Mouse (Mus musculus): Measurements from ENCODE around the gene Manba. TPM values are rescaled to one million over a fixed set of nuclear protein-coding genes. Genes with fewer than 3 reads are reported as not detected.

Gene Manba
- polyA plus RNA-seq (2015; fragmentation: Nextera tagmentation; extraction: Ambion mirVana): 7.3 and 8.0 TPM in 2 replicates

DNA sequence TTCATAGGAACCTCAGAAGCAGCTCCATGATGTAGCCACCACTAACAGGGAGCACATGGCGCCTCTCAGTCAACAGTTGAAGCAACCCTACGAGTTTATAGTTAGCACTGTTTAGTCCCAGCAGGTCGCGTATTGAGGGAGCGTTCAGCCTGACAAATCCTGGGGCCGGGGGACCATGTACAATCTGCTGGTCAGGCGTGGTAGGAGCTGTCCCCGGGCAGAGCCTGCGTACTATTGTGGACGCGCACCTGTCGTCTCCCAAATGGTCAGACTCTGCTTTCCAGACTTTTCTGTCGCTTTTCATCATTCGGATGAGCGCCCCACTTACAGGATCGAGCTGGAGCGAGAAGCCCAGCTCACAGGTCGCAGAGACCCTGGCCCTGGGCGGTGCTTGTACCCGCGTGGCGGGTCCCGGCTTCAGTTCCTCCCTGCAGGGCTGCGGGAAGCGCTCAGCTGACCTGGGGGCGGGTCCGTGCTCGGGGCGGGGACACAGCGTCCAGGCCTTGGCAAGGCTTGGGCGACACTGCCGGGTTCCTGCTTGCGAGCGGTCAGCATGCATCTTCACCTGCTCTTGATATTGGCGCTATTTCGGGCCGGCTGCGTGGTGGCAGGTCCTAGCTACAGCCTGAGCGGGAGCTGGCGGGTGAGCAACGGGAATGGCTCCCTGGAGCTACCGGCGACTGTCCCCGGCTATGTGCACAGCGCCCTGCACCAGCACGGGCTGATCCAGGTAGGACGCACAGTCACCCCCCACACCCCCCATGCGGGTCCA, at the start of gene Manba:
Manba (plus strand) TSS at position 484 of the 772 bp plus-strand sequence.
- Histone ChIP-seq H3K9me3 (ENCODE audit: low read length) (no peaks in the 10 kb centered on the region), H3K4me3 (ENCODE audit: low read depth, low read length) (peak within 1 kb of the TSS; percentile 76), H3K27ac (ENCODE audit: low read depth) (peak within 1 kb of the TSS; percentile 66), H3K4me2 (ENCODE audit: low read depth, low read length) (peak within 1 kb of the TSS; percentile 96), H3K27me3 (ENCODE audit: insufficient read depth, low read length) (no peaks in the 10 kb centered on the region), H3K36me3 (replicated peaks; ENCODE audit: insufficient read depth, low read length) (no peaks in the 10 kb centered on the region), H3K9ac (replicated peaks) (peak within 1 kb of the TSS; percentile 77), H3K4me1 (ENCODE audit: insufficient read depth) (peaks cover 8% of the 10 kb centered on the region)
- ATAC-seq (peak; percentile 95), DNase-seq (peak; percentile 89)
- WGBS (ENCODE audit: insufficient replicate concordance): 2% methylated on average over 48 of the region's 48 CpGs
- TF ChIP-seq CTCF (IDR thresholded peaks at IDR 0.05; ENCODE audit: low read depth) (no peak; the same call in 1 of the 2 replicates), EP300 (IDR thresholded peaks at IDR 0.05; ENCODE audit: low read depth) (no peak)

DNA sequence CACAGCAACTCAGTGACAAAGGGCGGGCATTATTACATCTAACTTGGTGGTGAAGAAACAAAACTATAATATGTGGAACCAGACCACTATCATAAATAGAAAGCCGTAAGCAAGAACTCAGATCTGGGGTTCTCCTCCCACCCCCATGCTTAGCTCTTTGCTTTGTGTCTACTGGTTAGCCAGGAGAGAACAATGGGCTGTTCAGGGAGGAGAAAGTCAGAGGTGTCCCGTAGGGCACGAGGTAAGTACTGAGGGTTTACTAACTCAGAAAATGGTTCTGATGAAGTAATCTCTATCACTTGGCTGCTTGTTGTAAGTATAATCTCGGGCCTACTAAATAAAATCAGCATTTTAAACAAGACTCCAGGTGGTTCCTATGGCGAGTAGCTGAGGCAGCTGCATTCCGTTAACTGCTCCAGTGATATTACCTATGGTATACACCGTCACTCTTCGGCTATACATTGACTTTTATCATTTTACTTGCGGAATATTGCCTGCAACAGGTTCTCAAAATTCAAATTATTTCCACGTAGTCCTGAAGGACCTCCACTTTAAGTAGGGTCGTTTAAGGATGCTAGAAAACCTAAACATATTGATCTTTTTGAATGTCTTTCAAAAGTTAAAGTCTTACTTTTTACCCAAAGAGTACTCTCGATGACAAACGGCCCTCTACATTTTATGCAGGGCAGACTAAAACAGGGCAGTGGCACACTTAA, 48.4 kb upstream of the Manba start:
- Histone ChIP-seq H3K4me1 (ENCODE audit: insufficient read depth) (no peaks in the 10 kb centered on the region), H3K27me3 (ENCODE audit: insufficient read depth, low read length) (no peaks in the 10 kb centered on the region), H3K4me3 (ENCODE audit: low read depth, low read length) (peak overlapping the region; percentile 78), H3K9me3 (ENCODE audit: low read length) (no peaks in the 10 kb centered on the region), H3K9ac (replicated peaks) (peak overlapping the region; percentile 68), H3K36me3 (replicated peaks; ENCODE audit: insufficient read depth, low read length) (peaks cover 11% of the 10 kb centered on the region; the same call in 1 of the 2 replicates), H3K27ac (ENCODE audit: low read depth) (peak overlapping the region; percentile 87), H3K4me2 (ENCODE audit: low read depth, low read length) (peak overlapping the region; percentile 86)
- DNase-seq (no peak), ATAC-seq (no peak)
- WGBS (ENCODE audit: insufficient replicate concordance): 59% methylated on average over 14 of the region's 14 CpGs
- TF ChIP-seq CTCF (IDR thresholded peaks at IDR 0.05; ENCODE audit: low read depth): no peak
- TF ChIP-seq EP300 (IDR thresholded peaks at IDR 0.05; ENCODE audit: low read depth): no peak

DNA sequence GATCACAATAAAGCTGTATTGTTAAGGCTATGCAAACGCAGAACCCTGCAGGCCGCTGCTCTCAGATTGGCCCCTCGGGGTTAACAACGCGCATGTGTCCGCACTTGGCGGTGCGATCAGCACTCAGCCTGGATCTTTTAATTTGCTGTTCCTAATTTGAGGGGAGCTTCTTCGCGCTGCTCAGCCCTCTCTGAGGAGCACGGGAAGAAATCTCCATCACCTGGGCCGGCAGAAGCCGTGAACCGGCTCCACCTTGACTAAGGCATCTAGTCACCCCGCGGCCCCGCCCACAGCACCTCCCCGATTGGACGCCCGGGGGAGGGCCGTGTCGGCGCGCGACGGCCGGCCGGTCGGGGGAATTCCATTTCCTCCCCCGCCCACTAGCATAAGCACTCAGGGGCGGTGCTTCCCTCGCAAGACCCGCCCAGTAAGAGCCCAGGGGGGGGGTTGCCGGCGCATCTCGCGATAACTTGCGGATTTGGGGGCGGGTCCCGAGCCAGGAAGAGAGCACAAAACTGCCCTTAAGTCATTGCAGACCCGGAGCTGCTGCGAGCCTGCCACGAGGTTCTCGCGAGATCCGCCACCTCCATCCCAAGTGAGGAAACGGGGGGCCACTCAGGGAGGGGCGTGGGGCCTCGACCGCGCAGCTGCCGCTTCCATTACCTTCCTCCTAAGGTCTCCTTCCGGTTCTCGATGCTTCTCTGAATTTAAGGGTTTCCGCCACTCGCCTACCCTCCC, 47.5 kb upstream of the Manba start, which contains the start of gene Ube2d3:
Ube2d3 (plus strand) TSS at position 392 of the 738 bp plus-strand sequence.
- Histone ChIP-seq H3K4me1 (ENCODE audit: insufficient read depth) (0 out of 2 replicates have a peak, but pooled peaks cover 2% of the 10 kb centered on the region), H3K9me3 (ENCODE audit: low read length) (no peaks in the 10 kb centered on the region), H3K9ac (replicated peaks) (peak within 1 kb of the TSS; percentile 98), H3K36me3 (replicated peaks; ENCODE audit: insufficient read depth, low read length) (peaks cover 14% of the 10 kb centered on the region; the same call in 1 of the 2 replicates), H3K27me3 (ENCODE audit: insufficient read depth, low read length) (no peaks in the 10 kb centered on the region), H3K4me3 (ENCODE audit: low read depth, low read length) (peak within 1 kb of the TSS; percentile 78), H3K4me2 (ENCODE audit: low read depth, low read length) (peak within 1 kb of the TSS; percentile 86), H3K27ac (ENCODE audit: low read depth) (peak within 1 kb of the TSS; percentile 100)
- WGBS (ENCODE audit: insufficient replicate concordance): under 1% methylated on average over 52 of the region's 56 CpGs
- DNase-seq (peak; percentile 99), ATAC-seq (peak; percentile 84)
- TF ChIP-seq EP300 (IDR thresholded peaks at IDR 0.05; ENCODE audit: low read depth) (peak; percentile 92), CTCF (IDR thresholded peaks at IDR 0.05; ENCODE audit: low read depth) (no peak)

DNA sequence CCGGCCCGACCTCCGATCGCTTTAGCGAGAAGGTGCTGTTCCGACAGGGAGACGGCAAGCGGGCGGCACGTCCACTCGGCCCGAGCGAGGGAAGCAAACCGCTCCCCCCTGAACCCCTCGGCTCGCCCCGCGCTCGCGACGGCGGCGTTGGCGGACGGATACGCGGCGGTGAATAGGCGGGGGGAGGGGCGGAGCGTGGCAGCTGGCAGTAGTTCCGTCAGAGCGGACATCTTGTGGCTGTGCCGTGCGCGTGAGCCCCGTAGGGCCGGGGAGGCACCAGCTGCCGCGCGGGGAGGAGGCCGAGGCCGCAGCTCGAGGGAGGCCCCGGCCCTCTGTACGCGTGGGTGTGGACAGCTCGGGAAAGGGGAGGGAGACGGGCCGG, 46.9 kb upstream of the Manba start:
- under 1% methylated on average over 44 of the region's 50 CpGs for WGBS (ENCODE audit: insufficient replicate concordance)
- H3K27me3 ChIP-seq (ENCODE audit: insufficient read depth, low read length): no peaks in the 10 kb centered on the region
- DNase-seq (peak; percentile 95), ATAC-seq (peak; percentile 70)
- peak overlapping the region; percentile 100 for H3K27ac ChIP-seq (ENCODE audit: low read depth)
- no peaks in the 10 kb centered on the region for H3K9me3 ChIP-seq (ENCODE audit: low read length)
- H3K4me3 ChIP-seq (ENCODE audit: low read depth, low read length): peak overlapping the region; percentile 78
- peak overlapping the region; percentile 71 for H3K4me2 ChIP-seq (ENCODE audit: low read depth, low read length)
- H3K36me3 ChIP-seq (replicated peaks; ENCODE audit: insufficient read depth, low read length): peaks cover 18% of the 10 kb centered on the region
- TF ChIP-seq CTCF (IDR thresholded peaks at IDR 0.05; ENCODE audit: low read depth) (no peak), EP300 (IDR thresholded peaks at IDR 0.05; ENCODE audit: low read depth) (no peak)
- peak overlapping the region; percentile 98 for H3K9ac ChIP-seq (replicated peaks)
- H3K4me1 ChIP-seq (ENCODE audit: insufficient read depth): peaks cover 6% of the 10 kb centered on the region; the same call in 1 of the 2 replicates

DNA sequence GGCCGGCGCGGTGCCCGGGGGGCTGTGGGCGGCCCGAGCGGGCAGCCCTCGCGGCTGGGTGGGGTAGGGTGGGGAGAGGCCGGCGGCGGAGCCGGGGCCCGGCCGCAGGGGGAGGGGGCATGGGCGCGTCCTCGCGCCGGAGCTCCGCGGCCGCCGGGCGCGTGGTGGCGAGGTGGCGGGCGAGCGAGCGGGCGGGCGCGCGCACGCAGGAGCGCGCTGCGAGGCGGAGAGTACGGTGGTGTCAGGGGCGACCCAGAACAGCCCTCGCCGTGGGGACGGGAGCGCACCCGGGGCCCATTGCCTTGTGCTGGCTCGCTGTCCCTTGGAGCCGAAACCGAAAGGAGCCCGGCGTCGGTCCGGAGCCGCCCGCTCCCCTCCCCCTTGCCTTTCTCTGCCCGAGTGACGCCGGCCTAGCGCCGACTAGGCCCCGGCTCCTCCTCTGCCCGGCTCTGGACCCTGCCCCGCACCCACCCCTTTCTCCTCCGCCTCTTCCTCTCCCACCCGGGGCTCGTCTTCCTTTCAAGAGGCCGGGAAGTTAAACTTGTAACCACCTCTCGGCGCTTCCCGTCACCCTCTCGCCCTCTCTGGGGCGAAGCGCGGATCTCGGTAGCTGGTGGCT, 46.4 kb upstream of the Manba start:
- DNase-seq (peak; percentile 90), ATAC-seq (peak; percentile 59)
- Histone ChIP-seq H3K4me3 (ENCODE audit: low read depth, low read length) (peak overlapping the region; percentile 78), H3K9ac (replicated peaks) (peak overlapping the region; percentile 98), H3K4me2 (ENCODE audit: low read depth, low read length) (peak overlapping the region; percentile 71), H3K9me3 (ENCODE audit: low read length) (no peaks in the 10 kb centered on the region), H3K4me1 (ENCODE audit: insufficient read depth) (peaks cover 6% of the 10 kb centered on the region; the same call in 1 of the 2 replicates), H3K27ac (ENCODE audit: low read depth) (peak overlapping the region; percentile 100), H3K36me3 (replicated peaks; ENCODE audit: insufficient read depth, low read length) (peaks cover 22% of the 10 kb centered on the region), H3K27me3 (ENCODE audit: insufficient read depth, low read length) (no peaks in the 10 kb centered on the region)
- WGBS (ENCODE audit: insufficient replicate concordance): under 1% methylated on average over 59 of the region's 76 CpGs
- TF ChIP-seq CTCF (IDR thresholded peaks at IDR 0.05; ENCODE audit: low read depth) (no peak), EP300 (IDR thresholded peaks at IDR 0.05; ENCODE audit: low read depth) (peak; percentile 25; the same call in 1 of the 2 replicates)
